Mouse (Mus musculus): ENCODE results near the gene Coro2a. TPM values are rescaled to one million over a fixed set of nuclear protein-coding genes. Genes with fewer than 3 reads are reported as not detected.
"Not testable (repeated sequence)": the region's sequence is repeated elsewhere in the genome, so short reads cannot be mapped to it uniquely, and the experiment has no call there.

Gene Coro2a
- total RNA-seq (2021) = 1 to 10 TPM in 1 of 2 experiments, under 1 TPM in 1; 0.54 to 1.2 TPM
- long read RNA-seq, experiment 1 = 0 reads
- long read RNA-seq, experiment 2 = 0 reads

- peak; percentile 84 to 89 for DNase-seq
- intact Hi-C loops (cut with DNase I) = loop anchor here (5.0 kb wide), 1 partner anchor 95 kb away; no protein-coding TSS in a partner anchor
Observed at GRCm38 (mm10) chr4:46601844-46602423, at the start of gene Coro2a. Gene Coro2a, minus strand, starts transcription at chr4:46602202.

- intact Hi-C loops (cut with DNase I) = loop anchor here (5.0 kb wide), 1 partner anchor 143 kb away; no protein-coding TSS in a partner anchor
Observed at GRCm38 (mm10) chr4:46650086-46650753, 48.2 kb upstream of the Coro2a start, which contains the start of gene Tbc1d2. Gene Tbc1d2, minus strand, starts transcription at chr4:46650209.

GRCm38 (mm10) chr4:46649161-46649560 is 47.2 kb upstream of the Coro2a start:
- DNase-seq = no peak
- intact Hi-C loops (cut with DNase I) = no loop called here

More at GRCm38 (mm10) chr4:46650086-46650753, 48.2 kb upstream of the Coro2a start, which contains the start of gene Tbc1d2:
- peak; percentile 94 to 95 for DNase-seq

- no peak for DNase-seq
- intact Hi-C loops (cut with DNase I) = no loop called here
Observed at GRCm38 (mm10) chr4:46643676-46644112, 41.7 kb upstream of the Coro2a start.

- DNase-seq = no peak
- intact Hi-C loops (cut with DNase I) = no loop called here
Observed at GRCm38 (mm10) chr4:46642924-46643675, 41.1 kb upstream of the Coro2a start.

- DNase-seq = no peak
- intact Hi-C loops (cut with DNase I) = no loop called here
Observed at GRCm38 (mm10) chr4:46641283-46641682, 39.3 kb upstream of the Coro2a start.

GRCm38 (mm10) chr4:46639866-46640265 is 37.9 kb upstream of the Coro2a start:
- DNase-seq = no peak

GRCm38 (mm10) chr4:46637250-46637649 is 35.2 kb upstream of the Coro2a start:
- DNase-seq; intact Hi-C loops (cut with DNase I): not testable (repeated sequence)

More at GRCm38 (mm10) chr4:46639866-46640265, 37.9 kb upstream of the Coro2a start:
- intact Hi-C loops (cut with DNase I) = no loop called here

GRCm38 (mm10) chr4:46635702-46636430 is 33.9 kb upstream of the Coro2a start:
- no peak for DNase-seq
- intact Hi-C loops (cut with DNase I) = no loop called here

- intact Hi-C loops (cut with DNase I) = no loop called here
- DNase-seq = no peak
Observed at GRCm38 (mm10) chr4:46634881-46635280, 32.9 kb upstream of the Coro2a start.

- intact Hi-C loops (cut with DNase I) = not testable (repeated sequence)
Observed at GRCm38 (mm10) chr4:46633565-46633964, 31.6 kb upstream of the Coro2a start.

GRCm38 (mm10) chr4:46632465-46632864 is 30.5 kb upstream of the Coro2a start:
- no peak for DNase-seq
- intact Hi-C loops (cut with DNase I) = no loop called here

More at GRCm38 (mm10) chr4:46633565-46633964, 31.6 kb upstream of the Coro2a start:
- not testable (repeated sequence) for DNase-seq

GRCm38 (mm10) chr4:46630390-46630789 is 28.4 kb upstream of the Coro2a start:
- peak in 1 of 2 experiments; percentile 28 for DNase-seq
- intact Hi-C loops (cut with DNase I) = no loop called here

- no peak for DNase-seq
- intact Hi-C loops (cut with DNase I) = no loop called here
Observed at GRCm38 (mm10) chr4:46628873-46629272, 26.9 kb upstream of the Coro2a start.

GRCm38 (mm10) chr4:46628081-46628480 is 26.1 kb upstream of the Coro2a start:
- intact Hi-C loops (cut with DNase I) = no loop called here
- no peak for DNase-seq

- intact Hi-C loops (cut with DNase I) = no loop called here
- DNase-seq = no peak
Observed at GRCm38 (mm10) chr4:46625101-46625500, 23.1 kb upstream of the Coro2a start.

- intact Hi-C loops (cut with DNase I) = no loop called here
- no peak for DNase-seq
Observed at GRCm38 (mm10) chr4:46623007-46623406, 21.0 kb upstream of the Coro2a start.

GRCm38 (mm10) chr4:46620946-46621345 is 18.9 kb upstream of the Coro2a start:
- intact Hi-C loops (cut with DNase I) = no loop called here
- no peak for DNase-seq

GRCm38 (mm10) chr4:46620330-46620729 is 18.3 kb upstream of the Coro2a start:
- DNase-seq = no peak
- intact Hi-C loops (cut with DNase I) = no loop called here

GRCm38 (mm10) chr4:46618196-46618817 is 16.3 kb upstream of the Coro2a start:
- no peak for DNase-seq
- intact Hi-C loops (cut with DNase I) = no loop called here
